Mouse (Mus musculus) lung, postnatal 4 days (tissue): ENCODE measurements at regions not wholly inside any gene's neighbourhood (a gene's known extent, or its start where the extent isn't known, plus 50 kb on each side); places are given as distances from the start of the nearest gene placed in this dataset.
"Not testable (repeated sequence)": the region's sequence is repeated elsewhere in the genome, so short reads cannot be mapped to it uniquely, and the experiment has no call there.

Source experiments
- DNase-seq, 2 experiments: peaks; one replicate each; pipeline ENCODE4 v3.0.0; 2021

DNA sequence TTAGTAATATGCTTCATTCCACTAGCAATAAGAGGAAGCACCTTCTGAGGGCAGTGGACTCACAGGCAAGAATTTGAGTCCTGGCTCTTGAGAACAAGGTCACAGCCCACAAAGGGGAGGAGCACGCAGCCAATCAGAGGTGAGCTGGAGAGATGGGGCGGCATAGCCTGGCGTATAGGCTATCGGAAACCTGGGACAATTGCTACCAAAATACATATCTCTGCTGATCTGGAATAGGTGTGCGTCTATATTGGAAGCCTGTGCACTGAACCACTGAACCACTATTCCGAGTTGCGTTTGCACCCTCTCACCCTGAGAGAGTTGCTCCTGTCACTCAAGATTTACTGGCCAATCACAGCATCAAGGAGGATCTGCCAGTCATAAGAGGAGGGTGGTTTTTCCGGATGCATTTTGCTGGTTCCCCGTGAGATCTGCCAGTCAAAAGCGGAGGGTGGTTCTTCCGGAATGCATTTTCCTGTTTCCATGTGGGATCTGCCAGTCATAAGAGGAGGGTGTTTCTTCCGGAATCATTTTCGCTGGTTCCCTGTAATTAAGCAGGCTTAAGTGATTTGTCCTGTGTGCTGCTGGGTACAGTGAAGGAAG lies 80.1 kb upstream of the Riok2 start:
- DNase-seq = peak; percentile 86 to 89

GRCm38 (mm10) chr17:17295037-17295436 lies 79.1 kb upstream of the Riok2 start:
- not testable (repeated sequence) for DNase-seq

GRCm38 (mm10) chr17:17303496-17303895 lies 70.6 kb upstream of the Riok2 start:
- not testable (repeated sequence) for DNase-seq
